ENCODE assay signal across 28 mouse cellular contexts in the genomic region with DNA sequence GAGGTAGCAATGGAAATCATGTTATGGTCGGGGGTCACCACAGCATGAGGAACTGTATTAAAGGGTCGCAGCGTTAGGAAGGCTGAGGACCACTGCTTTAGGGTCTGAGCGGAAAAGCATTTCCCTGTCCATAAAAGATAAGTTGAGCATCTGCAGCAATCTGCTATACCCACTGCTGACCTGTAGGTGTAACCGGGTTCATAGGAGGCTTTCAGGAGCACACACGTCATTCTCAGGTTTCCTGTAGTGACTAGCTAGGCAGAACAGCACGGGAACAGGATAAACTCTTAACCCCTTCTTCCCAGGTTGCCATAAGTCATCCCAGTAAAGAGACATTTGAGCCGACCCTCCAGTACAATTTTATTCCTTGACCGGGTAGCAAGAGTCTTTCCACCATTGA. TPM values are rescaled to one million over a fixed set of nuclear protein-coding genes. Genes with fewer than 3 reads are reported as not detected.
DNase-seq lines count a peak whose midpoint lies in the region; TF ChIP-seq lines count a peak whose summit lies in the region.
"Had no signal": no experiment of that assay in that cellular context is flagged by ENCODE, and none has a peak within 500 bp of the region (broad histone marks: within the 10 kb centered on the region; RNA-seq: fewer than 3 reads in every experiment).

No protein-coding gene starts in this region.

- no peak for DNase-seq in layer of hippocampus, adult 2 months (ENCODE audit: low spot score in 2 of 2)
- DNase-seq in layer of hippocampus, adult 9-10 months (ENCODE audit: low spot score): no peak
- peak; percentile 31 for DNase-seq in 3T3-L1 (ENCODE audit: low read depth, low spot score)
- peak; percentile 29 for DNase-seq in CD4-positive helper T cell, adult 2 months (ENCODE audit: low read depth, low spot score)
- DNase-seq in ZHBTc4 (ENCODE audit: low read depth, low spot score): peak; percentile 59
- no peak for DNase-seq in adipocyte (ENCODE audit: low spot score)
- no peak for DNase-seq in left cerebral cortex, adult 18-20 months (ENCODE audit: low spot score in 2 of 2)
- DNase-seq in thymus, adult 2 months: no peak
- DNase-seq: cerebellum, adult 18-20 months; cerebellum, postnatal 25 days; gastrocnemius, adult 2 months; heart, postnatal 36 days; kidney, adult 18-20 months; kidney, postnatal 10 days; left cerebral cortex, postnatal 4 days; lung, postnatal 36 days; right cerebral cortex, postnatal 4 days had no signal

- H3K27me3 ChIP-seq in thymus, adult 2 months (ENCODE audit: control insufficient read depth, insufficient read depth, low read length): no peaks in the 10 kb centered on the region
- H3K27me3 ChIP-seq: embryonic facial prominence, embryonic 15.5 days; hindbrain, embryonic 15.5 days; Patski had no signal

- peak; percentile 25 for TF ChIP-seq CTCF in layer of hippocampus, adult 2 months (conservative IDR thresholded peaks at IDR 0.05)
- TF ChIP-seq CTCF in thymus, adult 2 months (IDR thresholded peaks at IDR 0.05; ENCODE audit: borderline replicate concordance, control insufficient read depth, extremely low read depth, insufficient read depth, low read length, poor library complexity): no peak

- no peak for TF ChIP-seq POLR2A in thymus, adult 2 months (IDR thresholded peaks at IDR 0.05; ENCODE audit: control insufficient read depth, extremely low read depth, insufficient read depth, low read length, poor library complexity)

- WGBS in thymus, adult 2 months: 87% methylated on average over 9 of the region's 9 CpGs

- no peaks in the 10 kb centered on the region for H3K4me1 ChIP-seq in thymus, adult 2 months (replicated peaks; ENCODE audit: control insufficient read depth, insufficient read depth, low read length)

- H3K27ac ChIP-seq in layer of hippocampus, adult 2 months: no peak overlapping the region
- no peak overlapping the region for H3K27ac ChIP-seq in thymus, adult 2 months (ENCODE audit: control insufficient read depth, insufficient read depth, low read length)
- H3K27ac ChIP-seq: embryonic facial prominence, embryonic 15.5 days; gastrocnemius, adult 2 months; heart, embryonic 13.5 days; hindbrain, embryonic 15.5 days; midbrain, embryonic 10.5 days had no signal

- peaks cover 17% of the 10 kb centered on the region; the same call in 1 of the 2 replicates for H3K36me3 ChIP-seq in thymus, adult 2 months (ENCODE audit: control insufficient read depth, insufficient read depth, low read length)

- H3K4me3 ChIP-seq in layer of hippocampus, adult 2 months: no peak overlapping the region
- no peak overlapping the region for H3K4me3 ChIP-seq in thymus, adult 2 months (ENCODE audit: control insufficient read depth, insufficient read depth, low read length)
- H3K4me3 ChIP-seq: hindbrain, embryonic 15.5 days had no signal

RNA-seq across cellular contexts. Expression of gene Mrps17, which starts 1.7 kb away (rescaled TPM):
- 10 to 100 TPM; 73.6 to 77.7 TPM for total RNA-seq in layer of hippocampus, adult 2 months (2021)
- total RNA-seq in left cerebral cortex, adult 18-20 months (2021): 10 to 100 TPM; 72.8 to 81.5 TPM
- 66.5 and 83.5 TPM in 2 replicates for polyA plus RNA-seq in thymus, adult 2 months (2012; rRNA removed)

RNA-seq across cellular contexts. Expression of gene Nipsnap2, which starts 7.8 kb away (rescaled TPM):
- total RNA-seq in layer of hippocampus, adult 2 months (2021): 10 to 100 TPM; 81.2 to 81.8 TPM
- 10 to 100 TPM; 77.7 to 81.8 TPM for total RNA-seq in left cerebral cortex, adult 18-20 months (2021)
- 31.5 and 45.9 TPM in 2 replicates for polyA plus RNA-seq in thymus, adult 2 months (2012; rRNA removed)

RNA-seq across cellular contexts. Expression of gene Sept14, which starts 8.7 kb away (rescaled TPM):
- total RNA-seq in layer of hippocampus, adult 2 months (2021): not detected
- not detected for total RNA-seq in left cerebral cortex, adult 18-20 months (2021)
- 0.11 TPM in 1 of 2 replicates, not detected in the other for polyA plus RNA-seq in thymus, adult 2 months (2012; rRNA removed)
- total RNA-seq: adrenal gland, postnatal 4 days; gastrocnemius, adult 2 months; granulocyte monocyte progenitor cell, adult 5-6 weeks; heart, postnatal 36 days; layer of hippocampus, adult 18-20 months; left cerebral cortex, postnatal 4 days; monocyte, adult 5-6 weeks had no signal
- polyA plus RNA-seq: embryonic facial prominence, embryonic 15.5 days; heart, embryonic 13.5 days; hindbrain, embryonic 15.5 days; liver, embryonic 15.5 days; midbrain, embryonic 10.5 days; neural tube, embryonic 11.5 days had no signal

RNA-seq across cellular contexts. Expression of gene Zfp11, which starts 47.1 kb away (rescaled TPM):
- total RNA-seq in layer of hippocampus, adult 2 months (2021): 1 to 10 TPM; 7.2 to 7.9 TPM
- total RNA-seq in left cerebral cortex, adult 18-20 months (2021): 1 to 10 TPM; 6.2 to 7.2 TPM
- 1.1 and 1.4 TPM in 2 replicates for polyA plus RNA-seq in thymus, adult 2 months (2012; rRNA removed)

Comparison
In these comparisons a context has a peak if more than half of its experiments do, and no peak if none do; other contexts are left out.
1. DNase-seq: peak in 3T3-L1 (single experiment), CD4-positive helper T cell, adult 2 months (single experiment) and ZHBTc4 (single experiment); none in layer of hippocampus, adult 2 months (0 of 2), layer of hippocampus, adult 9-10 months (single experiment), adipocyte (single experiment), left cerebral cortex, adult 18-20 months (0 of 2) and thymus, adult 2 months (single experiment).